Mouse (Mus musculus) testis, adult 2 months (tissue): ENCODE data around the gene Macrod1.

Experiments used
- CTCF ChIP-seq: fragments of 200-500 bp; IDR thresholded peaks from 2 replicates; pipeline ENCODE4 v1.5.1; 2012; ENCODE audit warnings: low read depth, mild to moderate bottlenecking, inconsistent platforms, low read length, moderate library complexity; ENCODE audit not compliant: control insufficient read depth, insufficient read depth, insufficient replicate concordance
- POLR2A ChIP-seq: fragments of 200-500 bp; IDR thresholded peaks from 2 replicates; pipeline ENCODE4 v1.6.1; 2012; ENCODE audit warnings: low read depth, mild to moderate bottlenecking, inconsistent platforms, low read length, moderate library complexity; ENCODE audit not compliant: control insufficient read depth

GRCm38 (mm10) chr19:7218753-7219152 is 162.1 kb downstream of the Macrod1 start:
- TF ChIP-seq CTCF = no peak
- no peak for TF ChIP-seq POLR2A
